Mouse (Mus musculus): ENCODE results near the gene Krtap10-10.
"Not testable (repeated sequence)": the region's sequence is repeated elsewhere in the genome, so short reads cannot be mapped to it uniquely, and the experiment has no call there.

Gene Krtap10-10

DNA sequence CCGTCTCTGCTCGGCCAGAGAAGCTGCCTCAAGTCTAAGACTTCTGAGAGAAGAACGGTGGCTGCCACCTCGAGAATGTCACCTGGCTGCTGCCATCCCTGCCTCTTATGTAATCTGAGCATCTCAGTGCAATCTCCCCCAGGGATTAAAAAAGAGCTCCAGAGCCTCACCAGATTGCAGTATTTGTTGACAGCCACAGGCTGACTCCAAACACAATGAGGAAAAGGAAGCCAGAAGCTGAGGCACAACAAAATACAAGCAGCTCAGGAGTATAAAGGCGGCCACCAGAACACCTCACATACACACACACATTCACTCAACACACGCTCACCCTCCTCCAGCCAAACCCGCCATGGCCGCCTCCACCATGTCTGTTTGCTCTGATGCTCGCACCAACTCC lies at the start of gene Krtap10-10:
TSS of gene Krtap10-10 (plus strand) at position 301 of the 400 bp plus-strand sequence.
- DNase-seq = no peak

DNA sequence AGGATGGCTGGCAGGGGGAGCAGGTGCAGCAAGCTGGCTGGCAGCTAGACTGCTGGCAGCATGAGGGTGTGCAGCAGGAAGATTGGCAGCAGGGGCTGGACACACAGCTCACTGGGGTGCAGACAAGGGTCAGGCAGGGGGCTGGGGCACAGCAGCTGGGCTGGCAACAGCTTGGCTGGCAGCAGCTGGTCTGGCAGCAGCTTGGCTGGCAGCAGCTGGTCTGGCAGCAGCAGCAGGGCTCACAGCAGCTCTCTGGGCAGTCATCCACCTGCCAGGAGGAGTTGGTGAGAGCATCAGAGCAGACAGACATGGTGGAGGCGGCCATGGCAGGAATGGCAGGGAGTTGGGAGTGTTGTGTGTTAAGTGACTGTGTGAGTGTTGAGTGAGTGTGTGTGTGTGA lies 47.9 kb upstream of the Krtap10-10 start, which contains the start of gene Gm7137:
TSS of gene Gm7137 (minus strand) at position 325 of the 400 bp plus-strand sequence.
- DNase-seq = not testable (repeated sequence)

DNA sequence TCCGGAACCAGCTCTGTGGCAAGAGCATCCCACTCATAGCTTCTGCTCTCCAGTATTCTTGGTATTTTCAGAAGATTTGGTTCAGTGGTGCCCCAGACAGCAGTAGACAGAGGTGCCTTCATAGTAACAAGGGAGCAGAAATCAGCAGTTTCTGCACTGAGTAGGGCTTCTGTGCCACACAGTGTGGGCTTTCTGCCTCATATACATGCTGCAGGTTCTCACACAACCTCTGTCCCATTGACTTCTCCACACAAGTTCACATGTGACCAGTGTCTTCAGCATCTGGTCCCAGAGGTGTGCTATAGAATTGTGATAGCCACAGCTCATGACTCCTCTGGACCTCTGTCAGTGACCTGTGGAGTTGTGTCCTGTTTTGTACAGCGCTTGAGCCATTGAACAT lies 47.1 kb upstream of the Krtap10-10 start:
- no peak for DNase-seq

DNA sequence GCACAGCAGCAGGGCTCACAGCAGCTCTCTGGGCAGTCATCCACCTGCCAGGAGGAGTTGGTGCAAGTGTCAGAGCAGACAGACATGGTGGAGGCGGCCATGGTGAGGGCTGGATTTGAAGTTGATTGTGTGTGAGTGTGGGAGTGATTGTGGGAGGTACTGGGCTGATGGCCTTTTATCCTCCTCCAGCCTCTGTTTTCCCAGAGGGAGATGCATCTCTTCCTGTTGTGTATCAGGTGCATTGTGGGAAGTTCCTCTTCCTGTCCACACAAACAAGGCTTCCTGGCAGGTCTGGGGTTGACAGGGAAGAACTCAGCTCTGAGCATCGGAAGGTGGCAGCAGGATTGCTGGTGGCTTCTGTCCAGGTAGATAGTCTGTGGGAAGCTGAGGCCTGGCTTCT lies 40.8 kb upstream of the Krtap10-10 start, which contains the start of gene Gm9639:
TSS of gene Gm9639 (minus strand) at position 101 of the 400 bp plus-strand sequence.
- DNase-seq = no peak

DNA sequence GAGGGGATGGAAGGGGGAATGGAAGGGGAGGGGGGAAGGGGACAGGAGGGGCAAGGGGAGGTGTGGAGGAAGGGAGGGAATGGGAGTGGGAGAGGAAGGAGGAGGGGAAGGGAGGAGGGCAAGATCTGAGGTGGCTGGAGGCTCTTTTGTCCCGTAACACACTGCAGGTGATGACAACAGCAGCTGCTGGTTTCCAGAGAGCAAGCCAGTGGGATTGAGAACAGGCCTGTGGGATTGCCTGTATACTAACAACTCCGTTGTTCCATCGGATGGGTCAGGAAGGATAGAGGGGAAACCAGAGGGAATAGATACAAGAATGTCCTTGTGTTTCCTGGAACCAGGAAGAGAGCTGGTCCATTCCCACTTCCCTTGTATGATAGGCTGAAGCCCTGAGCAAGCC lies 38.1 kb upstream of the Krtap10-10 start:
- no peak for DNase-seq

DNA sequence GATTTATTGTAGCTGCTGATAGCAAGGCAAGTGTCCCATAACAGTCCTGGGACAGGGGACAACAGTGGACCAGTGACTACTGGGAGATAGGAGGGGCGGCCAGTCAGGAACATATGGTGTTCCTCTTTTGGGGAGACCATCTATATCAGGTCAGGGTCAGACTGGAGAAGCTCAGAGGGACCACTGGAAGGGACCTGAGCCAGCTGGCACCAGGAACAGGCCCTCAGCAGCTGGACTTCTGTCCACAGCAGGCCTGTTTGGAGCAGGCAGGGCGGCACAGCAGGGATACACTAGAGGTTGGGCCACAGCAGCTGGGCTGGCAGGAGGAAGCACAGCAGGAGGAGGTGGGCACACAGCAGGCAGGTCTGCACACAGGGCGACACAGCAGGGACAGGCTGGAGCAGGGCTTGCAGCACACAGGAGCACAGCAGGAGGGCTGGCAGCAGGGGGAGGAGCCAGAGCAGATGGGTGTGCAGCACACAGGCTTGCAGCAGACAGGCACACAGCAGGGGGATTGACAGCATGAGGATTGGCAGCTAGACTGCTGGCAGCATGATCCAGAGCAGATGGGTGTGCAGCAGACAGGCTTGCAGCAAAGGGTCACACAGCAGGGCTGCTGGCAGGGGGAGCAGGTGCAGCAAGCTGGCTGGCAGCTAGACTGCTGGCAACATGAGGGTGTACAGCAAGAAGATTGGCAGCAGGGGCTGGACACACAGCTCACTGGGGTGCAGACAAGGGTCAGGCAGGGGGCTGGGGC lies 37.4 kb upstream of the Krtap10-10 start:
- peak; percentile 18 to 51 for DNase-seq

DNA sequence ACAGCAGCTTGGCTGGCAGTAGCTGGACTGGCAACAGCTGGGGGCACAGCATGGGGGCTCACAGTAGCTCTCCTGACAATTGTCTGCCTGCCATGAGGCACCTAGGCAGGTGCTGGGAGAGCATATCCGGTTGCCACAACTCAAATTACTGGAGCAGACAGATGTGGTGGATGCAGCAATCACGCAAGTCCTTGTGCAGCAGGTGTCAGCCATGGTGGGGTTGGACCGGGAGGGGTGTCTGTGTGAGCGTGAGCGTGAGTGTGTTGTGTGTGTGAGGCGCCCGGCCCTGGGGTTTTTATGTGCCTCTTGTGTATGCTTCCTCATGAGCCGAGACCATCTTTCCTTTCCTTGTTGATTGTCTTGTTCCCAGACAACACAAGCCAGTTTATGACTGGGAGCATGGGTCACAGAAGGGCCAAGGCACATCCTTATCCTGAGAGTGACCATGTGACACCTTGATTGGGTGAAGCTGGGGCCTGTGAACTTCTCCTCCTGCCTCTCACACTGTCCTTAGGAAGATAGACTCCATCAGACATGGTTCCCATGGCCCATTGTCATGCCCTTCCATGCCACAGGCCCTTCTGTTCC lies 36.7 kb upstream of the Krtap10-10 start, which contains the start of gene Gm19668:
TSS of gene Gm19668 (minus strand) at position 213 of the 588 bp plus-strand sequence.
- no peak for DNase-seq

DNA sequence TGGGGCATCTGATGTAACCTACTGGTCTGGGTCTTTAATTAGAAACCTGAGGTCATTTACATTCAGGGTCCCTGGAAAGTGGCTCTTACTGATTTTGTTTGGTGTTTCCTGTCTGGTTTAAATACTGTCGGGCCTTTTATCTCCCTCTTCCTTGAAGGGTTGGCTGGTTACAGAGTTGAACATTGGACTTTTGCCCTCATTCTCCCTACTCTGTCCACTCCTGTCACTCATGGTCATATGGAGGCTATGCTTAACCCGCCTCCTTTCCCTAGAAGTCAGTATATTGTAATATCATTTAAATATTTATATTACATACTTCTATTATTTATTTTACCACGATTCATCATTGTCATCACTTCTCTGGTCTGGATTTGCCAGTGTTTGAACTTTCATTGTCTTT lies 31.7 kb upstream of the Krtap10-10 start:
- DNase-seq = no peak

DNA sequence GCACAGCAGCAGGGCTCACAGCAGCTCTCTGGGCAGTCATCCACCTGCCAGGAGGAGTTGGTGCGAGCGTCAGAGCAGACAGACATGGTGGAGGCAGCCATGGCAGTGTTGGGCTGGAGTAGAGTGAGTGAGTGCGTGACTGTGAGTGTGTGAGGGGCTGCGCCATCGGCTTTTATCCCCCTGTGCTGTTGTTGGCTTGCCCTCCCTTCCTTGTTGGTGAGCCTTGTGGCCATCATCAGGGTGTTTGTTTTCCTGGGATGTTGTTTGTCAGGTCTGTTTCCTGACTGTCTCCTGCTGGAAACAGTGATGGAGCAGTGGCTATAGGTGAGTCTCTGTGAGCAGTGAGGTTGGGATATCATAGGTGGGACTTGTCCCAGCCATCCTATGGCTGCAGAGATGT lies 24.0 kb upstream of the Krtap10-10 start, which contains the start of gene Gm9507:
TSS of gene Gm9507 (minus strand) at position 101 of the 400 bp plus-strand sequence.
- DNase-seq = no peak

DNA sequence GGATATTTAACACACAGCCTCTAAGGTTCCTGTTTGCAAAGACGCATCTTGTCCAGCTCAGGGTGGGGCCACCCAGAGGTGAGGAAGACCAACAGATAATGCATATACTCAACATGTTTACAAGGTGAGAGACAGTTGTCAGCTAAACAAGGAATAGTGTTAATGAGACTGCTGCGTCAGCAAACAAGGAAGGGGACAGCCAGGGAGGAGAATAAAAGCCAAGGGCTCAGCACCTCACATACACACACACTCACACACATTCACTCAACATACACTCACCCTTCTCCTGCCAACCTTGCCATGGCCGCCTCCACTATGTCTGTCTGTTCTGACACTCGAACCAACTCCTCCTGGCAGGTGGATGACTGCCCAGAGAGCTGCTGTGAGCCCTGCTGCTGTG lies 21.4 kb upstream of the Krtap10-10 start, which contains the start of gene Gm2696:
TSS of gene Gm2696 (plus strand) at position 301 of the 400 bp plus-strand sequence.
- DNase-seq = no peak

DNA sequence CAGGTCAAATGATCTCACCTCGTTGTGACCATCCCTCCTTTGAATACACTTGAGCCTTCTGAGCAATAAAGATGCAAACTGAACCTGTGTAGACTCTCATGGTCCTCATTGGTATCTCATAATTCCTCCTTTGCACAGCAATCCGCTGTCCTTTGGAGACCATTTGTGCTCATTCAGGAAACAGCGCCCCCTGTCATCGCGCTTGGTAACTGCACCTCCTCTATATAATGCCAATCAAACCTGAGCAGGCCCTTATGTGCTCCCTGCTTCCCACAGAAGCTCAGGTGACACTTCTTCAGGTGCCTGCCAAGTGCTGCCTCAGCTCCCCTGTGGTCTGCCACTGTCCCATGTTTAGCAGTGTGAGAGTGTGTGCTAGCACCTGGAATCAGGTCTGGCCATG lies 20.2 kb upstream of the Krtap10-10 start:
- DNase-seq = peak in 1 of 2 experiments; percentile 28

DNA sequence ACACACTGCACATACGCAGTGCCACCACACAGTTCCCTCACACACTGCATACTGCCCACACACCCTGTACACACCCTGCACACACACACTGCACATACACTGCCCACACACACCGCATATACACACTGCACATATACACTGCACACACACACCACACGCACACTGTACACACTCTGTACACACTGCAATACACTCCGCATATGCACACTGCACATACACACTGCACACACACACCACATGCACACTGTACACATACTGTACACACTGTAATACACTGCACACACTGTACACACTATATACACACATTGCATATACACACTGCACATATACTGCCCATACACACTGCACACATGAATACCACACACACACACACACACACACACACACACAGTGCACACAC lies 17.2 kb upstream of the Krtap10-10 start:
- no peak for DNase-seq

DNA sequence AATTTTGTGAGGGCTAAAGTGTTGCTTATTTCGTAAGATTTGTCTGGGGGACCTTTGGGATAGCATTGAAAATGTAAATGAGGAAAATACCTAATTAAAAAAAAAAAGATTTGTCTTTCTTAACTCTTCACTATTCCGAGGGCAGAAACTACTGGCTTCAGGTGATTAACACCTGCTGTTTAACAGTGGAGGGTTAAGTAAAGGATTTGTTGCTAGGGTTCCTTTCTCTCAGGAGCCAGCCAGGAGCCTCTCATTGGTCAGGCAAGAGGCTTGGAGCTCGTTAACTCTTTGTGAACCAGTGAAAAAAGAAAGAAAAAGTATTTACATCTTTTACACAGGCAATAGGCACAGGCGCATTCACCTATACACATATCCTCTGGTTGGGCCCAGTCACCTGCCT lies 16.5 kb upstream of the Krtap10-10 start:
- no peak for DNase-seq

DNA sequence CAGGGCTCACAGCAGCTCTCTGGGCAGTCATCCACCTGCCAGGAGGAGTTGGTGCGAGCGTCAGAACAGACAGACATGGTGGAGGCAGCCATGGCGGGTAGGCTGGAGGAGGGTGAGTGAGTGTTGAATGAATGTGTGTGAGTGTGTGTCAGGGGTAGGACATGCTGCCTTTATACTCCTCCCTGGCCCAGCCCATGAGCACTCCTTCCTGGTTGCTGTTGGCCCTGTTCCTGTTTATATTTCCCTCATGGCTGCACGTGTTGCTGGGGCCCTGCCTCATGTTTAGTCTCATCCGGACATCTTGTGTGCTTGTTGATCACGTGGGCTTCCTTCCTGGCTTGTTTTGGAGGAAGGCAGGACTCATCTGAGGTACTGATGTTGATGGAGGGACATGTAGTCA lies 8.8 kb upstream of the Krtap10-10 start, which contains the start of gene Krtap10-4:
TSS of gene Krtap10-4 (minus strand) at position 145 of the 400 bp plus-strand sequence.
- no peak for DNase-seq

DNA sequence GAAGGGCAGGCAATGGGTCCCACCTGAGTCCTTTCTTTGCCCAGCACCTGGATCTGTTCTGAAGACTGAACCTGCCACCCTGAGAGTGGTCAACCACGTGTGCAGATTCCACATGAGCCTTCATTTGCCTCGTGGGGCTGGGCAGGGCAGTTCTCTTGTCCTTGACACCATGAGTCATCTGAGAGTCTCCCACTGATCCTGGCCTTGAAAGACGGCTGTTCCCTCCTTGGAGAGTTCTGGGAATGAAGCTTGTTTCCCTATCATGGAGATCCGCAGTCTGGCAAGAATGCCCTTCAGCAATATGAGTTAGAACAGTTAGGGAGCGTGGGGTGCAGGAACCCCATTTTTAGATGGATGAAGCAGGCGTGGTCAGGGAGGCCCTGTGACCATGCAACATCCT lies 3.3 kb downstream of the Krtap10-10 start:
- DNase-seq = no peak

DNA sequence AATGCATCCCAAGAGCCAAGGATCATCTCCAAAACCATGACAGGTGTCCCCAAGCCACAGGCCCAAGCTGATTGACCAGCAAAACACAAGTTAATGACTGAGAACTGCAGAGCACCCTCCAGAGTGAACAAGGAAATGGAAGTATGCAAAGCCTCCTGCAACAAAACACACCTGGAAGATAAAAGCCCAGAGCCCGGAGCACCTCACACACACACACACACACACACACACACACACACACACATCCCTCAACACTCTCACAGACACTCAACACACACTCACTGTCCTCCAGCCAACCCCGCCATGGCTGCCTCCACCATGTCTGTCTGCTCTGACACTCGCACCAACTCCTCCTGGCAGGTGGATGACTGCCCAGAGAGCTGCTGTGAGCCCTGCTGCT lies 10.8 kb downstream of the Krtap10-10 start, which contains the start of gene Gm36176:
TSS of gene Gm36176 (plus strand) at position 301 of the 400 bp plus-strand sequence.
- DNase-seq = no peak

DNA sequence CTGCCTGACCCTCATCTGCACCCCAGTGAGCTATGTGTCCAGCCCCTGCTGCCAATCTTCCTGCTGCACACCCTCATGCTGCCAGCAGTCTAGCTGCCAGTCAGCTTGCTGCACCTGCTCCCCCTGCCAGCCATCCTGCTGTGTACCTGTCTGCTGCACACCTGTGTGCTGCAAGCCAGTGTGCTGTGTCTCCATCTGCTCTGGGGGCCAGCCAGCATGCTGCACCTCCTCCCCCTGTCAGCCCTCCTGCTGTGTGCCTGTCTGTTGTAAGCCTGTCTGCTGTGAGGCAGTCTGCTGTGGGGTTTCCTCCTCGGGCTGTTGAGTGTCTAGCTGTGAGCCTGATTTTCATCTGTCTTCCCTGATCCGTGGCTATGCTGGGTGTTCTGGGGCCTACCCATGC lies 11.2 kb downstream of the Krtap10-10 start:
- DNase-seq = peak; percentile 42 to 72

DNA sequence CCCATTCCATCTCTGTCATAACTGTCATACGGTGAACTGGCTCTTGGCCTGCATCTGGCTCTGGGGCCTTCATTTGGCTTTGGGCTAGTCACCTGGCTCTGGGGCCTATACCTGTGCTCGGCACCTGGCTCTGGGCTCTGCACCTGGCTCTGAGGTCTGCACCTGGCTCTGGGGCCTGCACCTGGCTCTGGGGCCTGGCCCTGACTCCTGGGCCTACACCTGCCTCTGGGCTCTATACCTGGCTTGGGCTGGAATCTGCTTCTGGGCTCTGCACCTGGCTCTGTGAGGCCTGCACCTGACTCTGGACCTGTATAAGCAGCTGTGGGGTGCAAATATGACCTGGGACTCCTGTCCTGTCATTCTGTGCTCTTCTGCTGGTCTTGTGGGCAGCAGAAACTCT lies 11.8 kb downstream of the Krtap10-10 start:
- no peak for DNase-seq

DNA sequence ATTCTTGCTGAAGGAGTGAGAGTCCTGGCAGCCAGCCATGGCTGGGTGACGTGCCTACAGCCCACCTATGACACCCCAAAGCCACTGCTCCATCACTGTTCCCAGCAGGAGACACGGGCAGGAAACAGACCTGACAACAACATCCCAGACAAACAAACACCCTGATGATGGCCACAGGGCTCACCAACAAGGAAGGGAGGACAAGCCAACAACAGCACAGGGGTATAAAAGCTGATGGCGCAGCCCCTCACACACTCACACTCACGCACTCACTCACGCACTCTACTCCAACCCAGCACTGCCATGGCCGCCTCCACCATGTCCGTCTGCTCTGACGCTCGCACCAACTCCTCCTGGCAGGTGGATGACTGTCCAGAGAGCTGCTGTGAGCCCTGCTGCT lies 16.8 kb downstream of the Krtap10-10 start, which contains the start of gene Gm10318:
TSS of gene Gm10318 (plus strand) at position 301 of the 400 bp plus-strand sequence.
- no peak for DNase-seq

DNA sequence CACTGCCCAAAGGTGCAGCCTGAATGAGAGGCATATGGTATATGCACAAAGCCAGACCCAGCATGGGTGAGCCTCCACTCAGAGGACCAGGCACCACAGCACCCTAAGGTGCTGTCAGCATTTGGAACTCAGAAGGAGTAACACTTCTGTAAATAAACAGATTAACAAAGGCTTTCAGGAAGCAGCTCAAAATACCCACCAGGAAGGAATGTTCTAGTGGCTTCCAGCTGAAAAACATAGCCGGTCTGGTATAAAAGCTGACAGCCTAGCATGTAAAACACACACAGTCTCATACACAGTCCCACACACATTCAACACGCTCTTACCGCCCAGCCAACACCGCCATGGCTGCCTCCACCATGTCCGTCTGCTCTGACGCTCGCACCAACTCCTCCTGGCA lies 25.9 kb downstream of the Krtap10-10 start, which contains the start of gene Gm3285:
TSS of gene Gm3285 (plus strand) at position 301 of the 400 bp plus-strand sequence.
- DNase-seq = no peak

DNA sequence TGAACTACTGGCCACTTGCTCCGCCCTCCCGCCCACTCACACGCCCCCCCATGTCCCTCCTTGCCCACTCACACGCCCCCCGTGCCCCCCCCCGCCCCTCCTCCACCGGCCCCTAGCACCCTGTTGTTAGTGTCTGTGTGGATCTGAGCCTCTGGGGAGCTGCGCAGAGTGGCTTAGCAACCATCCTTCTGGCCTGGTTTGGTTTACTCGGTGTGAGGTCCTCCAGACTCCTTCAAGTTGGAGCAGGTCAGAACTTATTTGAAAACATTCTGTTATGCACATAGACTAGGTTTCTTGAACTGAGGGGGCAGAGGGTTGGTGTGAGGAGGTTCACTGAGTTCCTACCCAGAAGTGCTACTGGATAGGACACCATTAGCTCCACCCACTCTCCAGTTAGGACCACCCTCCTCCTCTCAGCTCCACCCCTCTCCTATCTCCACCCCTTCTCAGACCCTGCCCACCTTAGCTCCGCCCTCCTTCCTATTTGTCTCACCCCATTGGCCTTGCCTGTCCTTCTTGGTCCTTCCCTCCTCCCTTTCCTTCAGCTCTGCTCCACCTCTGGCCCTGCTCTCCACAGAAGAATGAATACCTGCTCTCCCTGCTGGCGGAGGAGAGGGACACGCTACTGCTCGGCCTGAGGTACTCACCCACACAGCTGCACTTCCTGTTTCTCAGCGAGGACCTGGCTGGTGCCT lies 28.5 kb downstream of the Krtap10-10 start:
- no peak for DNase-seq

DNA sequence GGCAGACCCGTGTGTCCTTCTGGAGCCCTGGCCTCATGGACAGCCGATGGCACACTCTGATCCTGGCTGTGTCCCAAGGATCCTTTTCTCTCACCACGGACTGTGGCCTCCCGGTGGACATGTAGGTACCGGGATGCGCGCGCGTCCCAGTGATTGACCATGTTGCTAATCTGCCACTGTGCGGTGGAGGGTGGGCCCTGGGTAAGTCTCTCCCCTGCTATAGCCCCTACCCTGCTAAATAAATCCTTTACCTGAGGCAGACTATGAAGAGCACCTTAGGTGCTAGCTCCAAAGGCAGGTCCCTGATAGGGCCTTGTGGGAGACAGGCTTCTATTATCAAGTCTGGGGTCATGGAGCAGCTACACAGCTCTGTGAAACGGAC lies 29.0 kb downstream of the Krtap10-10 start:
- no peak for DNase-seq

DNA sequence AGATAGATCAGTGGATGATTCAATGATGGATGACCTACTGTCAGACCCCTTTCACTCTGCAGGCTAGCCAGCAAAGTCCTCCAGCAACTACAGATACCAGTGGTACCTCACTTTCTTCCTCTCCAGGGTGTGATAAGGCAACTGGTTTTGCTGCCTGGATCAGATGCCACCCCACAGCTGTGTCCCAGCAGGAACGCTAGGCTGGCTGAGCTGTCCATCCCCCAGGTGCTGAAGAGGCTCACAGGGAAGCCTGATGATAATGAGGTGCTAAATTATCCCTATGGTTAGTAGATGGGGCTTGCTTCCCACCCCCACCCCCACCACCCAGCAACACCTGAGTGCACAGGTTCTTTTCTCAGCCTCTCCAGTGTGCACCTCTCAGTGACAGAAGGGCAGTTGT lies 31.8 kb downstream of the Krtap10-10 start:
- DNase-seq = no peak

Measured in cerebellum, postnatal 14 days (tissue).